Mouse (Mus musculus): Measurements from ENCODE around the gene Prep. TPM values are rescaled to one million over a fixed set of nuclear protein-coding genes. Genes with fewer than 3 reads are reported as not detected.
"Not testable (repeated sequence)": the region's sequence is repeated elsewhere in the genome, so short reads cannot be mapped to it uniquely, and the experiment has no call there.

Gene Prep
- total and polyA plus RNA-seq, 2 experiments from 2014 or later, result 21.3 to 22.0 TPM

DNA sequence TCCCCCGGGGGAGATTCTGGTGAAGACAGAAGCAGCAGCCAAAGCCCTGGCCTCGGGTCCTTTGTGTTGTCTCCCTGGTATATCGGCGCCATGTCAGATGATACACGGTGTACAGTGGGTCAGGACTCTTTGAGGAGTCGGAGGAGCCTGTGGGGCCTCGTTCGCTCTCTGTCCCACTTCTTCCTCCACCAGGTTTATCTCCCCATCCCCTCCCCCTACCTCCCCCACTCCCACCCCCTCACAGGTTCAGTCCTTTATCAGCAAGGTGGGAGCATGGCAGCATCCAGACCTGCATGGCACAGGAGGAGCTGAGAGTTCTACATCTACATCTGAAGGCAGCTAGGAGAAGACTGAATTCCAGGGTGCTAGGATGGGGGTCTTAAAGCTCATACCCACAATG is 98.8 kb downstream of the Prep start:
- H3K36me3 ChIP-seq (ENCODE audit: insufficient read depth, low read length), result 0 out of 2 replicates have a peak, but pooled peaks cover under 1% of the 10 kb centered on the region
- WGBS, result 81% methylated on average over 8 of the region's 8 CpGs
- TF ChIP-seq CTCF (IDR thresholded peaks at IDR 0.05; ENCODE audit: low read depth), result no peak
- no peak overlapping the region for H3K9ac ChIP-seq (replicated peaks; ENCODE audit: low read length)
- no peaks in the 10 kb centered on the region for H3K4me1 ChIP-seq (ENCODE audit: insufficient read depth, low read length)
- H3K27me3 ChIP-seq (ENCODE audit: insufficient read depth, low read length), result no peaks in the 10 kb centered on the region
- no peak overlapping the region for H3K4me3 ChIP-seq (ENCODE audit: low read length)
- no peaks in the 10 kb centered on the region for H3K9me3 ChIP-seq (ENCODE audit: low read length)
- no peak for DNase-seq (ENCODE audit: low spot score)
- no peak overlapping the region for H3K27ac ChIP-seq
- ATAC-seq, result peak; percentile 40; the same call in 1 of the 2 replicates
- H3K4me2 ChIP-seq (ENCODE audit: low read depth, low read length), result no peak overlapping the region

DNA sequence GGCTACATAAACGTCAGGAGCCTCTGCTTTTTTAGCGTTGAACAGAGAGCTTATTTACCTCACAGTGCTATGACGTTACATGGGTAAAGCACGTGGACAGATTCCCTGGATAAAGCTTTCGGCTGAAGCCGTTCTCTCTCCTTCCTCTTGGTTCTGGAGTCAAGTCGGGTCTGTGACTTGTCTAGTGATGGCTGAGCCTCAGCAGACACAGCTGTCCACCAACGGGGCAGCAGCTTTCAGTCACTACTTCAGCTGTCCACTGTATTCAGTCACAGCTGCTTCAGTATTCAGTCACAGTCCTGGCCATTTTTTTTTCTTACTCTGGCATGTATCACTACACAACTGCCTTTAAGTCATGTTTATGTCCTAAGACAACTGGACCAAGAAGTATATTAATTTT is 106.9 kb downstream of the Prep start:
- Histone ChIP-seq H3K9ac (replicated peaks; ENCODE audit: low read length) (no peak overlapping the region), H3K9me3 (ENCODE audit: low read length) (no peaks in the 10 kb centered on the region), H3K27me3 (ENCODE audit: insufficient read depth, low read length) (no peaks in the 10 kb centered on the region), H3K27ac (no peak overlapping the region), H3K4me3 (ENCODE audit: low read length) (no peak overlapping the region), H3K4me1 (ENCODE audit: insufficient read depth, low read length) (no peaks in the 10 kb centered on the region), H3K36me3 (ENCODE audit: insufficient read depth, low read length) (no peaks in the 10 kb centered on the region), H3K4me2 (ENCODE audit: low read depth, low read length) (no peak overlapping the region)
- 89% methylated on average over 8 of the region's 8 CpGs for WGBS
- DNase-seq (ENCODE audit: low spot score) (no peak), ATAC-seq (no peak)
- no peak for TF ChIP-seq CTCF (IDR thresholded peaks at IDR 0.05; ENCODE audit: low read depth)

- Histone ChIP-seq H3K4me2 (ENCODE audit: low read depth, low read length) (no peak overlapping the region), H3K36me3 (ENCODE audit: insufficient read depth, low read length) (no peaks in the 10 kb centered on the region), H3K4me1 (ENCODE audit: insufficient read depth, low read length) (no peaks in the 10 kb centered on the region), H3K27me3 (ENCODE audit: insufficient read depth, low read length) (no peaks in the 10 kb centered on the region), H3K9ac (replicated peaks; ENCODE audit: low read length) (no peak overlapping the region), H3K4me3 (ENCODE audit: low read length) (no peak overlapping the region), H3K27ac (no peak overlapping the region), H3K9me3 (ENCODE audit: low read length) (no peaks in the 10 kb centered on the region)
- no peak for TF ChIP-seq CTCF (IDR thresholded peaks at IDR 0.05; ENCODE audit: low read depth)
- DNase-seq (ENCODE audit: low spot score) (no peak), ATAC-seq (no peak)
- WGBS, result 97% methylated on average over 3 of the region's 3 CpGs
These were observed 107.3 kb downstream of the Prep start for GRCm38 (mm10) chr10:45174345-45174744.

- H3K27me3 ChIP-seq (ENCODE audit: insufficient read depth, low read length); H3K27ac ChIP-seq; H3K4me2 ChIP-seq (ENCODE audit: low read depth, low read length); ATAC-seq; DNase-seq (ENCODE audit: low spot score); H3K36me3 ChIP-seq (ENCODE audit: insufficient read depth, low read length); H3K4me1 ChIP-seq (ENCODE audit: insufficient read depth, low read length); H3K9me3 ChIP-seq (ENCODE audit: low read length); H3K4me3 ChIP-seq (ENCODE audit: low read length); H3K9ac ChIP-seq (replicated peaks; ENCODE audit: low read length): not testable (repeated sequence)
- no CpG with 5 or more reads among the region's 5 CpGs for WGBS
These were observed 110.8 kb downstream of the Prep start, which contains the start of gene Popdc3 for GRCm38 (mm10) chr10:45177798-45178197. Gene Popdc3, plus strand, starts transcription at chr10:45178098.

DNA sequence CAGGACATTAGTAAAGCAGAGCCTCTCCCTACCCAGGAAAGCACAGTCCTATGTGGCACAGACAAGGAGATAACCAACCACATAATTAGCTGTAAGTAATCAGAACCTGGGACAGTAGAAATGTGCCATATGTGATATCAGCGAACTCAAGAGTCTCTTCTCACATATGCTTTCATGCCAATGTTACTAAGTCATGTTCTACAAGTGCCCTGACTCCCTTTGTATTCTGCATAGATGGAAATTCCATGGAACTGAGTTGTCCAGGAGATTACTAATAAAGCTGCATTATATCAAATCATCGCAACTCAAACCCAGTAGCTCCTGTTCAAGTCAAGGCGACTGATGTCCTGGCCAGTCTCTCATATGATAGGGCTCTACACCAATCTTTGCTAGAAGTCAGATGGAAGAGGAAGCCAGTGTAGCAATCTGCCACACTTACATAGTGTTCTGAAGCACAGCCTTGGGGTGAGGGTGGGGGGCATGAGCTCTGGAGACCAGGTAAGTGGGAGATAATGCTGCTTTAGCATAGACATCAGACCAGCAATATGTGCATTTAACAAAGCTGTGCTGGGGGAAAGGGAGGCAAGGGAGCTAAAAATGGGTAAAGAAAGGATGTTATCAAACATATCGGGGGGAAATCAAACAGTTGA is 113.8 kb downstream of the Prep start:
- Histone ChIP-seq H3K9ac (replicated peaks; ENCODE audit: low read length) (no peak overlapping the region), H3K4me3 (ENCODE audit: low read length) (no peak overlapping the region), H3K4me2 (ENCODE audit: low read depth, low read length) (no peak overlapping the region), H3K27ac (no peak overlapping the region), H3K4me1 (ENCODE audit: insufficient read depth, low read length) (no peaks in the 10 kb centered on the region), H3K9me3 (ENCODE audit: low read length) (no peaks in the 10 kb centered on the region), H3K36me3 (ENCODE audit: insufficient read depth, low read length) (no peaks in the 10 kb centered on the region), H3K27me3 (ENCODE audit: insufficient read depth, low read length) (no peaks in the 10 kb centered on the region)
- no peak for TF ChIP-seq CTCF (IDR thresholded peaks at IDR 0.05; ENCODE audit: low read depth)
- DNase-seq (ENCODE audit: low spot score) (no peak), ATAC-seq (no peak)
- 94% methylated on average over 4 of the region's 4 CpGs for WGBS

- H3K9me3 ChIP-seq (ENCODE audit: low read length), result no peaks in the 10 kb centered on the region
- no peak for TF ChIP-seq CTCF (IDR thresholded peaks at IDR 0.05; ENCODE audit: low read depth)
- no peaks in the 10 kb centered on the region for H3K36me3 ChIP-seq (ENCODE audit: insufficient read depth, low read length)
- no peak overlapping the region for H3K9ac ChIP-seq (replicated peaks; ENCODE audit: low read length)
- ATAC-seq (no peak), DNase-seq (ENCODE audit: low spot score) (no peak)
- no peaks in the 10 kb centered on the region for H3K4me1 ChIP-seq (ENCODE audit: insufficient read depth, low read length)
- 74% methylated on average over 3 of the region's 3 CpGs for WGBS
- H3K27ac ChIP-seq, result no peak overlapping the region
- H3K27me3 ChIP-seq (ENCODE audit: insufficient read depth, low read length), result no peaks in the 10 kb centered on the region
- no peak overlapping the region for H3K4me2 ChIP-seq (ENCODE audit: low read depth, low read length)
- H3K4me3 ChIP-seq (ENCODE audit: low read length), result no peak overlapping the region
These were observed 114.3 kb downstream of the Prep start for GRCm38 (mm10) chr10:45181344-45181743.

- no peak overlapping the region for H3K27ac ChIP-seq
- H3K27me3 ChIP-seq (ENCODE audit: insufficient read depth, low read length), result no peaks in the 10 kb centered on the region
- 86% methylated on average over 2 of the region's 2 CpGs for WGBS
- no peaks in the 10 kb centered on the region for H3K9me3 ChIP-seq (ENCODE audit: low read length)
- H3K4me2 ChIP-seq (ENCODE audit: low read depth, low read length), result no peak overlapping the region
- no peak for TF ChIP-seq CTCF (IDR thresholded peaks at IDR 0.05; ENCODE audit: low read depth)
- H3K9ac ChIP-seq (replicated peaks; ENCODE audit: low read length), result no peak overlapping the region
- H3K36me3 ChIP-seq (ENCODE audit: insufficient read depth, low read length), result no peaks in the 10 kb centered on the region
- DNase-seq (ENCODE audit: low spot score), result no peak
- ATAC-seq, result no peak
- H3K4me1 ChIP-seq (ENCODE audit: insufficient read depth, low read length), result no peaks in the 10 kb centered on the region
- no peak overlapping the region for H3K4me3 ChIP-seq (ENCODE audit: low read length)
These were observed 118.5 kb downstream of the Prep start for GRCm38 (mm10) chr10:45185457-45185856.
